Mouse (Mus musculus) kidney, embryonic 15.5 days (tissue): Measurements from ENCODE around the gene Slit1. TPM values are rescaled to one million over a fixed set of nuclear protein-coding genes. Genes with fewer than 3 reads are reported as not detected.

Experiments
- ATAC-seq: fragments of 200-750 bp; cut with Nextera tagmentation; replicated peaks from 2 replicates; pipeline ENCODE4 v1.8.0; 2017; ENCODE audit warnings: moderate TSS enrichment; ENCODE audit not compliant: low FRiP score
- H3K27ac ChIP-seq: fragments of 300-500 bp; sonication (generic); 2 replicates; pipeline ENCODE4 v1.5.1; 2015; ENCODE audit warnings: mild to moderate bottlenecking, inconsistent platforms
- H3K27me3 ChIP-seq: fragments of 300-500 bp; sonication (generic); 2 replicates; pipeline ENCODE4 v1.6.1; 2015; ENCODE audit warnings: inconsistent platforms
- H3K36me3 ChIP-seq: fragments of 300-500 bp; sonication (generic); 2 replicates; pipeline ENCODE4 v1.6.1; 2015; ENCODE audit warnings: inconsistent platforms
- H3K4me1 ChIP-seq: fragments of 300-500 bp; sonication (generic); 2 replicates; pipeline ENCODE4 v1.6.1; 2015; ENCODE audit warnings: inconsistent platforms
- H3K4me2 ChIP-seq: fragments of 300-500 bp; sonication (generic); 2 replicates; pipeline ENCODE4 v1.6.1; 2015; ENCODE audit warnings: moderate library complexity, mild to moderate bottlenecking, inconsistent platforms
- H3K4me3 ChIP-seq: fragments of 300-500 bp; sonication (generic); replicated peaks from 2 replicates; pipeline ENCODE4 v1.5.1; 2015; ENCODE audit warnings: mild to moderate bottlenecking, inconsistent platforms
- H3K9ac ChIP-seq: fragments of 300-500 bp; sonication (generic); 2 replicates; pipeline ENCODE4 v1.6.1; 2015; ENCODE audit warnings: mild to moderate bottlenecking, inconsistent platforms
- H3K9me3 ChIP-seq: fragments of 300-500 bp; sonication (generic); replicated peaks from 2 replicates; pipeline ENCODE4 v1.6.1; 2016; ENCODE audit warnings: inconsistent platforms
- WGBS: fragments of 180-500 bp; shearing (Covaris S2); methylation state at CpG from one replicate; pipeline ENCODE4 v1.1.7; 2015; ENCODE audit warnings: mixed read lengths; 5-methylcytosine and 5-hydroxymethylcytosine counted together
- polyA plus RNA-seq: library from polyadenylated mRNA; unstranded; fragments of >200 nt; fragmentation: Nextera tagmentation; extraction: Ambion mirVana; gene quantifications from 2 replicates; pipeline ENCODE4 v1.2.1, GENCODE M21; 2015

Gene Slit1
- polyA plus RNA-seq, 1 experiment from 2014 or later, result 6.3 TPM

GRCm38 (mm10) chr19:41613325-41614087, 130.0 kb downstream of the Slit1 start:
- no peak overlapping the region for H3K4me3 ChIP-seq
- peaks cover 28% of the 10 kb centered on the region for H3K27me3 ChIP-seq
- H3K27ac ChIP-seq, result no peak overlapping the region
- ATAC-seq, result no peak
- peaks cover 11% of the 10 kb centered on the region; the same call in 1 of the 2 replicates for H3K4me1 ChIP-seq
- H3K9ac ChIP-seq, result no peak overlapping the region
- no peaks in the 10 kb centered on the region for H3K36me3 ChIP-seq
- no peak overlapping the region for H3K4me2 ChIP-seq
- H3K9me3 ChIP-seq, result no peaks in the 10 kb centered on the region; the same call in 1 of the 2 replicates
- 53% methylated on average over 16 of the region's 16 CpGs for WGBS

- WGBS, result 69% methylated on average over 6 of the region's 6 CpGs
- no peak overlapping the region for H3K9ac ChIP-seq
- H3K27ac ChIP-seq, result no peak overlapping the region
- no peaks in the 10 kb centered on the region; the same call in 1 of the 2 replicates for H3K9me3 ChIP-seq
- peaks cover 23% of the 10 kb centered on the region for H3K27me3 ChIP-seq
- H3K4me3 ChIP-seq, result no peak overlapping the region
- H3K4me1 ChIP-seq, result peaks cover 5% of the 10 kb centered on the region; the same call in 1 of the 2 replicates
- no peak overlapping the region for H3K4me2 ChIP-seq
- no peak for ATAC-seq
- no peaks in the 10 kb centered on the region for H3K36me3 ChIP-seq
Measured at GRCm38 (mm10) chr19:41611683-41612082, 131.8 kb downstream of the Slit1 start.

GRCm38 (mm10) chr19:41606208-41606987, 137.1 kb downstream of the Slit1 start:
- ATAC-seq, result no peak
- no peaks in the 10 kb centered on the region; the same call in 1 of the 2 replicates for H3K9me3 ChIP-seq
- no peaks in the 10 kb centered on the region for H3K36me3 ChIP-seq
- H3K4me2 ChIP-seq, result no peak overlapping the region
- H3K27ac ChIP-seq, result no peak overlapping the region
- no peaks in the 10 kb centered on the region for H3K27me3 ChIP-seq
- 70% methylated on average over 10 of the region's 10 CpGs for WGBS
- no peak overlapping the region for H3K9ac ChIP-seq
- H3K4me3 ChIP-seq, result no peak overlapping the region
- H3K4me1 ChIP-seq, result no peaks in the 10 kb centered on the region

GRCm38 (mm10) chr19:41600647-41601046, 142.8 kb downstream of the Slit1 start:
- peak; percentile 52; the same call in 1 of the 2 replicates for ATAC-seq
- Histone ChIP-seq H3K4me2 (no peak overlapping the region), H3K4me1 (peaks cover 6% of the 10 kb centered on the region), H3K27me3 (no peaks in the 10 kb centered on the region), H3K4me3 (no peak overlapping the region), H3K36me3 (no peaks in the 10 kb centered on the region), H3K9ac (no peak overlapping the region), H3K9me3 (no peaks in the 10 kb centered on the region), H3K27ac (no peak overlapping the region)
- 51% methylated on average over 11 of the region's 11 CpGs for WGBS

GRCm38 (mm10) chr19:41597170-41597894, 146.1 kb downstream of the Slit1 start:
- Histone ChIP-seq H3K9ac (no peak overlapping the region), H3K4me3 (no peak overlapping the region), H3K36me3 (no peaks in the 10 kb centered on the region), H3K27me3 (no peaks in the 10 kb centered on the region), H3K9me3 (no peaks in the 10 kb centered on the region), H3K27ac (no peak overlapping the region), H3K4me2 (no peak overlapping the region), H3K4me1 (peaks cover 11% of the 10 kb centered on the region)
- WGBS, result 78% methylated on average over 6 of the region's 6 CpGs
- no peak for ATAC-seq

- Histone ChIP-seq H3K9me3 (no peaks in the 10 kb centered on the region), H3K4me2 (no peak overlapping the region), H3K36me3 (0 out of 2 replicates have a peak, but pooled peaks cover 4% of the 10 kb centered on the region), H3K4me1 (peaks cover 11% of the 10 kb centered on the region), H3K27ac (no peak overlapping the region), H3K9ac (no peak overlapping the region), H3K4me3 (no peak overlapping the region), H3K27me3 (no peaks in the 10 kb centered on the region)
- no peak for ATAC-seq
- WGBS, result 65% methylated on average over 12 of the region's 12 CpGs
Measured at GRCm38 (mm10) chr19:41591808-41592207, 151.7 kb downstream of the Slit1 start.

- H3K9me3 ChIP-seq, result no peaks in the 10 kb centered on the region
- H3K4me2 ChIP-seq, result no peak overlapping the region
- no peaks in the 10 kb centered on the region for H3K4me1 ChIP-seq
- H3K27me3 ChIP-seq, result no peaks in the 10 kb centered on the region
- ATAC-seq, result no peak
- no peak overlapping the region for H3K4me3 ChIP-seq
- H3K27ac ChIP-seq, result no peak overlapping the region
- WGBS, result 84% methylated on average over 8 of the region's 8 CpGs
- H3K36me3 ChIP-seq, result peaks cover 19% of the 10 kb centered on the region
- no peak overlapping the region for H3K9ac ChIP-seq
Measured at GRCm38 (mm10) chr19:41589681-41590080, 153.8 kb downstream of the Slit1 start.

- WGBS, result 87% methylated on average over 7 of the region's 7 CpGs
- Histone ChIP-seq H3K27ac (no peak overlapping the region), H3K9me3 (no peaks in the 10 kb centered on the region), H3K4me3 (no peak overlapping the region), H3K9ac (no peak overlapping the region), H3K4me1 (no peaks in the 10 kb centered on the region), H3K36me3 (peaks cover 26% of the 10 kb centered on the region), H3K4me2 (no peak overlapping the region), H3K27me3 (no peaks in the 10 kb centered on the region)
- ATAC-seq, result no peak
Measured at GRCm38 (mm10) chr19:41589026-41589425, 154.4 kb downstream of the Slit1 start.

GRCm38 (mm10) chr19:41587431-41588222, 155.8 kb downstream of the Slit1 start:
- Histone ChIP-seq H3K4me1 (no peaks in the 10 kb centered on the region), H3K4me2 (no peak overlapping the region), H3K27me3 (no peaks in the 10 kb centered on the region), H3K27ac (no peak overlapping the region), H3K9ac (no peak overlapping the region), H3K9me3 (no peaks in the 10 kb centered on the region), H3K36me3 (peaks cover 40% of the 10 kb centered on the region), H3K4me3 (no peak overlapping the region)
- no peak for ATAC-seq
- WGBS, result 83% methylated on average over 20 of the region's 20 CpGs

- no peak for ATAC-seq
- H3K9ac ChIP-seq, result no peak overlapping the region
Measured at GRCm38 (mm10) chr19:41586752-41587151, 156.7 kb downstream of the Slit1 start.

GRCm38 (mm10) chr19:41582918-41583514, 160.4 kb downstream of the Slit1 start:
- no peaks in the 10 kb centered on the region for H3K27me3 ChIP-seq
- 97% methylated on average over 5 of the region's 5 CpGs for WGBS
- H3K36me3 ChIP-seq, result peaks cover 52% of the 10 kb centered on the region
- H3K4me2 ChIP-seq, result no peak overlapping the region
- no peak overlapping the region for H3K27ac ChIP-seq
- no peak for ATAC-seq
- H3K9me3 ChIP-seq, result no peaks in the 10 kb centered on the region
- H3K4me1 ChIP-seq, result no peaks in the 10 kb centered on the region
- H3K9ac ChIP-seq, result no peak overlapping the region
- no peak overlapping the region for H3K4me3 ChIP-seq

More at GRCm38 (mm10) chr19:41586752-41587151, 156.7 kb downstream of the Slit1 start:
- H3K27me3 ChIP-seq, result no peaks in the 10 kb centered on the region
- H3K4me2 ChIP-seq, result no peak overlapping the region
- H3K27ac ChIP-seq, result no peak overlapping the region
- H3K4me3 ChIP-seq, result no peak overlapping the region
- 87% methylated on average over 10 of the region's 10 CpGs for WGBS
- H3K4me1 ChIP-seq, result no peaks in the 10 kb centered on the region
- H3K36me3 ChIP-seq, result peaks cover 49% of the 10 kb centered on the region
- H3K9me3 ChIP-seq, result no peaks in the 10 kb centered on the region
